Mouse (Mus musculus): ENCODE measurements around the gene Ckap2. TPM values are rescaled to one million over a fixed set of nuclear protein-coding genes. Genes with fewer than 3 reads are reported as not detected.

Ckap2 gene
- total and polyA plus RNA-seq, 3 experiments: 25.5 to 33.6 TPM; not detected in 1

DNA sequence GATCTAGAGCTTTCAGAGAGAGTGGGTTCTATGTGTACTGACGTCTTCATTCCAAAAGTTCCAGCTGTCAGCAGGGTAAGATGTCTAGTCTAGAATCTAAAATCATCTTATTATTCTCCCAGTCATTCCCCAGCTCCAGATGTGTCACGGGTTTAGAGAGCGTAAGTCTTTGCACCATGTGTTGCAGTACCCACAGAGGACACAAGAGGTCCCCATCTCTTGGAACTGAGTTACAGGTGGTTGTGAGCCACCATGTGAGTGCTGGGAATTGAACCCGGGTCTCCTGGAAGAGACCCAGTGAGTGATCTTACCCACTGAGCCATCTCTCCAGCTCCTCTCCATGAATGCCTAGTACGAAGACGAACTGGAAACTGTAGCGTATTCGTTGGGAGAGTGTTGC, 13.9 kb upstream of the Ckap2 start:
- Histone ChIP-seq H3K4me3 (ENCODE audit: control insufficient read depth in 1 of 2, insufficient read depth in 1 of 2, low read depth in 2 of 2, low read length in 2 of 2) (no peak overlapping the region), H3K9me3 (replicated peaks; ENCODE audit: insufficient read depth, low read length) (no peaks in the 10 kb centered on the region), H3K9ac (ENCODE audit: control insufficient read depth, low read depth, low read length, poor library complexity, severe bottlenecking) (no peak overlapping the region), H3K27ac (ENCODE audit: control insufficient read depth, low read depth, low read length) (no peak overlapping the region), H3K27me3 (ENCODE audit: control insufficient read depth in 1 of 2, insufficient read depth in 2 of 2, low read length in 2 of 2) (no peaks in the 10 kb centered on the region), H3K4me1 (ENCODE audit: control insufficient read depth in 1 of 2, insufficient read depth in 2 of 2, low read length in 2 of 2) (peaks cover under 1% of the 10 kb centered on the region in 2 experiments; a peak in 2 of 4 replicates), H3K36me3 (ENCODE audit: control insufficient read depth in 1 of 2, insufficient read depth in 2 of 2, low read length in 2 of 2) (peaks cover 2 to 3% of the 10 kb centered on the region in 2 experiments; a peak in 3 of 4 replicates), H3K79me2 (ENCODE audit: control insufficient read depth, insufficient read depth, low read length, poor library complexity) (peaks cover 5% of the 10 kb centered on the region; the same call in 1 of the 2 replicates)
- peak; percentile 49 for DNase-seq (ENCODE audit: low read depth, low spot score)
- TF ChIP-seq MAX (IDR thresholded peaks at IDR 0.05; ENCODE audit: low read length) (no peak), CTCF (IDR thresholded peaks at IDR 0.05 in 2 of 3, conservative IDR thresholded peaks at IDR 0.05 in 1 of 3; ENCODE audit: control insufficient read depth in 1 of 3, insufficient read depth in 1 of 3, low read depth in 2 of 3, low read length in 3 of 3, poor library complexity in 1 of 3, severe bottlenecking in 1 of 3) (peak; percentile 19 to 54 (median 37); a peak in 5 of 6 replicates)

- Histone ChIP-seq H3K9ac (ENCODE audit: control insufficient read depth, low read depth, low read length, poor library complexity, severe bottlenecking) (no peak overlapping the region), H3K4me3 (ENCODE audit: control insufficient read depth in 1 of 2, insufficient read depth in 1 of 2, low read depth in 2 of 2, low read length in 2 of 2) (no peak overlapping the region), H3K36me3 (ENCODE audit: control insufficient read depth in 1 of 2, insufficient read depth in 2 of 2, low read length in 2 of 2) (peaks cover 0 to 8% of the 10 kb centered on the region in 2 experiments; a peak in 3 of 4 replicates), H3K79me2 (ENCODE audit: control insufficient read depth, insufficient read depth, low read length, poor library complexity) (peaks cover 8% of the 10 kb centered on the region), H3K27ac (ENCODE audit: control insufficient read depth, low read depth, low read length) (no peak overlapping the region), H3K27me3 (ENCODE audit: control insufficient read depth in 1 of 2, insufficient read depth in 2 of 2, low read length in 2 of 2) (no peaks in the 10 kb centered on the region), H3K9me3 (replicated peaks; ENCODE audit: insufficient read depth, low read length) (no peaks in the 10 kb centered on the region), H3K4me1 (ENCODE audit: control insufficient read depth in 1 of 2, insufficient read depth in 2 of 2, low read length in 2 of 2) (peaks cover 3 to 4% of the 10 kb centered on the region in 2 experiments; a peak in 2 of 4 replicates)
- no peak for DNase-seq (ENCODE audit: low read depth, low spot score)
- peak; percentile 69; the same call in 1 of the 2 replicates for TF ChIP-seq POLR2AphosphoS5 (IDR thresholded peaks at IDR 0.05; ENCODE audit: borderline replicate concordance, low read depth, low read length)
- TF ChIP-seq MXI1 (IDR thresholded peaks at IDR 0.05; ENCODE audit: low read depth, low read length): no peak
Observed at GRCm38 (mm10) chr8:22197914-22198313, 12.3 kb upstream of the Ckap2 start.

DNA sequence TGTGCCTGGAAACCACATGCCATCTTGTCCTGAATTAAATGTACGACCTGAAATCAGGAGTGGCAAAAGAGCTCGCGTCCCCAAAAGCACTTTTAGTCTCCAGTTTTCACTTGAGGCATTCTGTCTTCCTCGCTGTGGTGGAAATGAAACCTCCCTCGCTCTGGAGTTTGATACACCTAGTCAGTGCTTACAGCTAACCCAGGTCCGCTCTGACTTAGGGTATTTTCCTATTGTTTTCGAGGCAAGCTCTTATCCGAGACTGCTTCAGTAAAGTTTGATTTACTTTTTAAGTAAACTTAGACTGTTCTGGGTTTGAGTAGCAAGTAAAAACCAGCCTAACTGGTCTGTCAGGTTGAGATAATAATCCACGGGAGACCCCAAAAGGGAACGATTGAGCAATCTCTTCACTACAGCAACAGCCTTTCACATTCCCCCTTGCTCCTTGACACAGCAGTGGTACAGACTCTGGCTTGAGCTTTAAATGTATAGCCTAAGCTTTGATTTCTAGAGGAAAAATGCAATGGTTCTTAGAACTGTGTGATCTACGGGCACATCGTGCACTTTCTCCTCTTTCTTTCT, 7.9 kb upstream of the Ckap2 start:
- no peaks in the 10 kb centered on the region for H3K9me3 ChIP-seq (replicated peaks; ENCODE audit: insufficient read depth, low read length)
- no peaks in the 10 kb centered on the region for H3K27me3 ChIP-seq (ENCODE audit: control insufficient read depth in 1 of 2, insufficient read depth in 2 of 2, low read length in 2 of 2)
- peaks cover 8 to 10% of the 10 kb centered on the region in 2 experiments; a peak in 3 of 4 replicates for H3K4me1 ChIP-seq (ENCODE audit: control insufficient read depth in 1 of 2, insufficient read depth in 2 of 2, low read length in 2 of 2)
- H3K36me3 ChIP-seq (ENCODE audit: control insufficient read depth in 1 of 2, insufficient read depth in 2 of 2, low read length in 2 of 2): peaks cover 0 to 13% of the 10 kb centered on the region in 2 experiments; a peak in 2 of 4 replicates
- peak overlapping the region; percentile 79 for H3K9ac ChIP-seq (ENCODE audit: control insufficient read depth, low read depth, low read length, poor library complexity, severe bottlenecking)
- peak overlapping the region; percentile 63 for H3K27ac ChIP-seq (ENCODE audit: control insufficient read depth, low read depth, low read length)
- DNase-seq (ENCODE audit: low read depth, low spot score): peak; percentile 69
- H3K79me2 ChIP-seq (ENCODE audit: control insufficient read depth, insufficient read depth, low read length, poor library complexity): peaks cover 11% of the 10 kb centered on the region
- peak overlapping the region; percentile 72 to 99 for H3K4me3 ChIP-seq (ENCODE audit: control insufficient read depth in 1 of 2, insufficient read depth in 1 of 2, low read depth in 2 of 2, low read length in 2 of 2)
- peak; percentile 43; the same call in 1 of the 2 replicates for TF ChIP-seq RCOR1 (IDR thresholded peaks at IDR 0.05; ENCODE audit: low read depth, low read length)
- TF ChIP-seq ETS1 (IDR thresholded peaks at IDR 0.05; ENCODE audit: low read depth, low read length): no peak
- TF ChIP-seq UBTF (IDR thresholded peaks at IDR 0.05; ENCODE audit: borderline replicate concordance, insufficient read depth, low read depth, low read length): no peak
- TF ChIP-seq ELF1 (IDR thresholded peaks at IDR 0.05; ENCODE audit: low read depth, low read length): no peak
- peak; percentile 23; the same call in 1 of the 2 replicates for TF ChIP-seq MYC (IDR thresholded peaks at IDR 0.05; ENCODE audit: low read depth, low read length)
- no peak for TF ChIP-seq MAFK (IDR thresholded peaks at IDR 0.05; ENCODE audit: borderline replicate concordance, low read depth, low read length)
- no peak for TF ChIP-seq CTCF (IDR thresholded peaks at IDR 0.05 in 2 of 3, conservative IDR thresholded peaks at IDR 0.05 in 1 of 3; ENCODE audit: control insufficient read depth in 1 of 3, insufficient read depth in 1 of 3, low read depth in 2 of 3, low read length in 3 of 3, poor library complexity in 1 of 3, severe bottlenecking in 1 of 3)
- no peak for TF ChIP-seq MEF2A (IDR thresholded peaks at IDR 0.05; ENCODE audit: extremely low read depth, insufficient replicate concordance, low read depth, low read length, poor library complexity, severe bottlenecking)
- TF ChIP-seq MYB (IDR thresholded peaks at IDR 0.05; ENCODE audit: low read depth, low read length): no peak
- no peak for TF ChIP-seq ZC3H11A (IDR thresholded peaks at IDR 0.05; ENCODE audit: low read depth, low read length)
- no peak for TF ChIP-seq ZKSCAN1 (IDR thresholded peaks at IDR 0.05; ENCODE audit: low read depth, low read length)
- TF ChIP-seq NRF1 (IDR thresholded peaks at IDR 0.05; ENCODE audit: insufficient read depth, low read depth, low read length, poor library complexity, severe bottlenecking): no peak
- no peak for TF ChIP-seq CHD2 (IDR thresholded peaks at IDR 0.05; ENCODE audit: low read length)
- no peak for TF ChIP-seq NELFE (IDR thresholded peaks at IDR 0.05; ENCODE audit: low read depth, low read length)
- TF ChIP-seq SMC3 (IDR thresholded peaks at IDR 0.05; ENCODE audit: low read depth, low read length): no peak
- TF ChIP-seq JUND (IDR thresholded peaks at IDR 0.05; ENCODE audit: low read depth, low read length): no peak
- no peak for TF ChIP-seq USF2 (IDR thresholded peaks at IDR 0.05; ENCODE audit: borderline replicate concordance in 1 of 2, insufficient read depth in 1 of 2, low read depth in 1 of 2, low read length in 2 of 2)
- TF ChIP-seq MXI1 (IDR thresholded peaks at IDR 0.05; ENCODE audit: low read depth, low read length): peak; percentile 57; the same call in 1 of the 2 replicates
- no peak for TF ChIP-seq HCFC1 (IDR thresholded peaks at IDR 0.05; ENCODE audit: low read depth, low read length)
- no peak for TF ChIP-seq BHLHE40 (IDR thresholded peaks at IDR 0.05; ENCODE audit: borderline replicate concordance, low read depth, low read length)

All from MEL (cell line).